Mouse (Mus musculus) midbrain, embryonic 16.5 days (tissue): Measurements from ENCODE around the gene Naalad2. TPM values are rescaled to one million over a fixed set of nuclear protein-coding genes. Genes with fewer than 3 reads are reported as not detected.
A peak's percentile ranks its signal among the peaks of the same experiment; 100 is the strongest.
"Not testable (repeated sequence)": the region's sequence is repeated elsewhere in the genome, so short reads cannot be mapped to it uniquely, and the experiment has no call there.

Source experiments
- ATAC-seq: fragments of 200-750 bp; cut with Nextera tagmentation; 2 replicates; pipeline ENCODE4 v1.8.0; 2017; ENCODE audit warnings: moderate TSS enrichment
- H3K27ac ChIP-seq: fragments of 300-500 bp; sonication (generic); 2 replicates; pipeline ENCODE4 v1.5.1; 2014; ENCODE audit warnings: mild to moderate bottlenecking, low read length, mixed read lengths
- H3K27me3 ChIP-seq: fragments of 300-500 bp; sonication (generic); 2 replicates; pipeline ENCODE4 v1.6.1; 2014; ENCODE audit warnings: low read depth, low read length, mixed read lengths; ENCODE audit not compliant: control insufficient read depth, insufficient read depth
- H3K36me3 ChIP-seq: fragments of 300-500 bp; sonication (generic); 2 replicates; pipeline ENCODE4 v1.6.1; 2014; ENCODE audit warnings: mild to moderate bottlenecking, low read length, moderate library complexity, mixed read lengths; ENCODE audit not compliant: control insufficient read depth, insufficient read depth
- H3K4me1 ChIP-seq: fragments of 300-500 bp; sonication (generic); 2 replicates; pipeline ENCODE4 v1.6.1; 2014; ENCODE audit warnings: mild to moderate bottlenecking, low read length, mixed read lengths; ENCODE audit not compliant: control insufficient read depth, insufficient read depth
- H3K4me2 ChIP-seq: fragments of 300-500 bp; sonication (generic); 2 replicates; pipeline ENCODE4 v1.6.1; 2014; ENCODE audit warnings: mild to moderate bottlenecking, low read length, mixed read lengths
- H3K4me3 ChIP-seq: fragments of 300-500 bp; sonication (generic); 2 replicates; pipeline ENCODE4 v1.5.1; 2014; ENCODE audit warnings: low read depth, mild to moderate bottlenecking, low read length, moderate library complexity, mixed read lengths
- H3K9ac ChIP-seq: fragments of 300-500 bp; sonication (generic); 2 replicates; pipeline ENCODE4 v1.6.1; 2014; ENCODE audit warnings: low read depth, low read length, mixed read lengths
- H3K9me3 ChIP-seq: fragments of 300-500 bp; sonication (generic); replicated peaks from 2 replicates; pipeline ENCODE4 v1.6.1; 2014; ENCODE audit warnings: mild to moderate bottlenecking, low read length, mixed read lengths; ENCODE audit not compliant: control insufficient read depth, poor library complexity, severe bottlenecking
- WGBS: fragments of 180-500 bp; shearing (Covaris S2); extraction: QIAGEN DNeasy Blood & Tissue Kit; methylation state at CpG from one replicate; pipeline ENCODE4 v1.1.7; 2014; 5-methylcytosine and 5-hydroxymethylcytosine counted together
- polyA plus RNA-seq: library from polyadenylated mRNA; unstranded; fragments of >200 nt; fragmentation: Nextera tagmentation; extraction: Ambion mirVana; gene quantifications from 2 replicates; pipeline ENCODE4 v1.2.1, GENCODE M21; 2015

Naalad2 gene
- polyA plus RNA-seq, 1 experiment from 2014 or later = 2.0 TPM

DNA sequence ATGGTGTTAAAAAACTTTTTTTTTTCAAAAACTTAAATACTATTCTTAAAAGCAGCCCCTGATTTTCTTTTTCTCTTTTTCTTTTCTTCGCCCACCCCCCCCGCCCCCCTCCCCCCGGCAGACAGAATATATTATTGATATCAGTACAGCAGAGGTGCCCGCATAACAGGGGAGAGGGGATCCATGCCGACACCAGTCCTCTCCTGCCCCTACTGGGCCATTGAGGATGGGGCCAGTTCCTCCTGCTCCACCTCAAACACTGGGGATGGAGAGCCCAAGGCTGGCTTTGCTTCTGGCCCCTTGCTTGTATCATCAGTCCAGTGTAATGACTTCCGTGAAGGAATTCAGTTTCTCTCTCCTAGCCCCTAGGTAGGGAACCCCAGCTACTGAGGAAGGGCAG is 104.5 kb downstream of the Naalad2 start:
- Histone ChIP-seq H3K36me3 (peaks cover 29% of the 10 kb centered on the region), H3K27ac (no peak overlapping the region), H3K4me3 (no peak overlapping the region), H3K4me1 (peaks cover 12% of the 10 kb centered on the region), H3K9me3 (no peaks in the 10 kb centered on the region), H3K4me2 (no peak overlapping the region), H3K27me3 (no peaks in the 10 kb centered on the region), H3K9ac (no peak overlapping the region)
- no peak for ATAC-seq
- 94% methylated on average over 6 of the region's 6 CpGs for WGBS

DNA sequence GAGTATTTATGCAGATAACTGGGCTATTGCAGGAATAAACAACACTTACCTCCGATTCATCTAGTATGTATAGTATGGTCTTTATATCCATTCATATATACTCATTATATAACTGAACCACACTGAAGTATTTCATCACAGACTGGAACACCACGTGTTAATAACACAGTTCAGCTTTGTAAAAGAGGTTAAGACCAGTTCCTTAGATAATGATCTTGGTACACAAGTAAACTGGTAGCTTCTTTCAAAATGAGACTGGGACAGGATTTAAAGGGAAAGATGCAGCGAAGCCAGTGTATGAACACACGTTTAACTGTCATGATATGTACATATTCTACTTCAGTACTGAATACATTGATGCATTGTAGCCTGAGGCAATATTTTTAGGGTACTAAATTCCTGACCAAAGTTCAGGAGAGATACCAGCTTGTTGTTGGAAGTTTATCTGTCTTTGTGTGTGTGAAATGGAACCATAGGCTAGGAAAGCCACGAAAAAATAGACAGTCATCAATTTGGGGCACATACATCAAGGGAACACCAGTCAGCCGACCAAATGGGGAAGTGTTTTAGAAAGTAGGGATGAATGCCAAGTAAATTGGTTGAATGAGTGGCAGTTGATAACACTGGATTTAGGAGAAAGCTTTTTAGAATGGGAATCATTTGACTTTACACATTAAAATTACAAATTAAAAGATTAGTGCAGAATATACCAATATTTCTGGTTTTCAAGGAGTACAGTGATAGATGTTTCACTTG is 109.6 kb downstream of the Naalad2 start:
- 55% methylated on average over 6 of the region's 6 CpGs for WGBS
- no peak for ATAC-seq
- Histone ChIP-seq H3K27me3 (no peaks in the 10 kb centered on the region), H3K9me3 (no peaks in the 10 kb centered on the region), H3K4me1 (peaks cover 18% of the 10 kb centered on the region), H3K27ac (no peak overlapping the region; the same call in 1 of the 2 replicates), H3K4me3 (peak overlapping the region; percentile 62), H3K36me3 (peaks cover 3% of the 10 kb centered on the region), H3K4me2 (peak overlapping the region; percentile 89), H3K9ac (peak overlapping the region; percentile 86)

DNA sequence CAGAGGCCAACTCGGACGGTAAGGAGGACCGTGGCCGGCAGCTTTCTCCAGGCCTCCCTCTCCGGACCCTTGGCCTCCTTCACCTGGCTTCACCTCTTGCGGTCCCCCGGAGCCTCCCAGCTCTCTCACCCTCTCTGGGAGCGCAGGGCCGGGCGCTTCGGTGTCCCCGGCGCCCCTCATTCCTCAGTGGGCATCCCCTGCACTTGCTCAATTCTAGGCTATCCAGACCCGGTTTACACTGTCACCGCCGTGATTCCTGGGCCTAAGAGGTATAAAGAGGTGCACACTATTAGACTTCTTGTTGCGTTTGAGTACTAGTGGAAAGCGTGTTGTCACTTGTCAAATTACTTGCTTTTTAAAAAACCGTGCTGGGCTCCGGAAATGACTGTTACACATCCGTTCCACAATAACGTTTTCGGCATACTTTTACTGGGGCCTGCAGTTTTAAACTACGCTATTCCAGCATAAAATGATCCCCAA is 110.3 kb downstream of the Naalad2 start:
- 1% methylated on average over 24 of the region's 24 CpGs for WGBS
- H3K36me3 ChIP-seq = peaks cover 3% of the 10 kb centered on the region
- H3K27ac ChIP-seq = peak overlapping the region; percentile 80
- no peaks in the 10 kb centered on the region for H3K27me3 ChIP-seq
- ATAC-seq = peak; percentile 79
- H3K4me1 ChIP-seq = peaks cover 18% of the 10 kb centered on the region
- peak overlapping the region; percentile 86 for H3K9ac ChIP-seq
- peak overlapping the region; percentile 89 for H3K4me2 ChIP-seq
- peak overlapping the region; percentile 62 for H3K4me3 ChIP-seq
- H3K9me3 ChIP-seq = no peaks in the 10 kb centered on the region

DNA sequence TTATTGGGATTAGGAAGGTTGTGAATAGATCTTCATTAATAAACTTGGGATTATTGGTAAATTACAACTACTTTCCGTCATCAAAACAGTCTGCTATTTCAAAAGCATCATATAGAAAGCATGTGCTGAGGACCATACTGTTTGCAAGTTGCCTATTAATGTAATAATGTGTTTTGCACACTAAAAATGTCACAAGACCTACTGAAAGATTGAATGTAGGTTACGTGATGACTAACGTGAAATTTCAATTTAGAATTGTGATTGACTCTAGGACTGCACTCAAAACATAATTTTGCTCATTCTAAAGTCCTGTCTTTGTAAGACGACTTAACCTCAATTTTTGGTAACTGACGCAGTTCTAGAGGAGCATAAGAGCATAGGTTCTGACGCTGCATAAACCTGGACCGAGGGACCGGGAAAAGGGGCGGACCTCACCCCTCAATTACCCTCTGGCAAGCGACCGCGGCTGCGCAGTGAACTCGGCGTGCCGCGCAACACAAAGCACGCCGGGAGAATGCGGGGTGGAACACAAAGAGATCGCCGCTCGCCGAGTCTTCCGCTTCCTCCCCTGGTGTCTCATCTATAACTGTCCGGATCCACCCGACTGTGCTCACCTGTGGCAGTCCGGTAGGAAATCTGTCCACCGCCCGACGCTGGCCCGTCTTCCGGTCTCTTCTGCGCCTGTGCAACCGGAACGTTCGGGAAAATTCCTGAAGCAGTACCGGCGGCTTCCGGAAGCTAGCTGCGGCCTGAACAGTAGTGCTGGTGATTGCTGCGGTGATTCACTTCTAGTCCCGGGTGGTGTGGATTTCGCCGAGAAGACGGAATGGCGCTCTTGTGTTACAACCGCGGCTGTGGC is 111.0 kb downstream of the Naalad2 start, which contains the start of gene Chordc1:
Gene Chordc1 (plus strand): TSS at position 555 of the 859 bp plus-strand sequence.
- H3K27ac ChIP-seq = peak within 1 kb of the TSS; percentile 85
- H3K9ac ChIP-seq = peak within 1 kb of the TSS; percentile 86
- peak; percentile 99 for ATAC-seq
- no peaks in the 10 kb centered on the region for H3K27me3 ChIP-seq
- peak within 1 kb of the TSS; percentile 62 for H3K4me3 ChIP-seq
- 3% methylated on average over 49 of the region's 49 CpGs for WGBS
- H3K4me2 ChIP-seq = peak within 1 kb of the TSS; percentile 89
- H3K4me1 ChIP-seq = peaks cover 18% of the 10 kb centered on the region
- no peaks in the 10 kb centered on the region for H3K36me3 ChIP-seq
- H3K9me3 ChIP-seq = no peaks in the 10 kb centered on the region

DNA sequence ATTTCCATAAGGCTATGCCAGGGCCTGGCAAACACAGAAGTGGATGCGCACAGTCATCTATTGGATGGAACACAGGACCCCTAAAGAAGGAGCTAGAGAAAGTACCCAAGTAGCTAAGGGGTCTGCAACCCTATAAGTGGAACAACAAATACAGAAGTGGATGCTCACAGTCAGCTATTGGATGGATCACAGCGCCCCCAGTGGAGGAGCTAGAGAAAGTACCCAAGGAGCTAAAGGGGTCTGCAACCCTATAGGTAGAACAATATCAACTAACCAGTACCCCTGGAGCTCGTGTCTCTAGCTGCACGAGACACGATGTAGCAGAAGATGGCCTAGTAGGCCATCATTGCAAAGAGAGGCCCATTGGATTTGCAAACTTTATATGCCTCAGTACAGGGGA is 124.1 kb downstream of the Naalad2 start:
- H3K27ac ChIP-seq, H3K27me3 ChIP-seq, H3K9me3 ChIP-seq, H3K4me3 ChIP-seq, H3K4me2 ChIP-seq, H3K9ac ChIP-seq, H3K4me1 ChIP-seq, H3K36me3 ChIP-seq, ATAC-seq: not testable (repeated sequence)
- 38% methylated on average over 5 of the region's 5 CpGs for WGBS

DNA sequence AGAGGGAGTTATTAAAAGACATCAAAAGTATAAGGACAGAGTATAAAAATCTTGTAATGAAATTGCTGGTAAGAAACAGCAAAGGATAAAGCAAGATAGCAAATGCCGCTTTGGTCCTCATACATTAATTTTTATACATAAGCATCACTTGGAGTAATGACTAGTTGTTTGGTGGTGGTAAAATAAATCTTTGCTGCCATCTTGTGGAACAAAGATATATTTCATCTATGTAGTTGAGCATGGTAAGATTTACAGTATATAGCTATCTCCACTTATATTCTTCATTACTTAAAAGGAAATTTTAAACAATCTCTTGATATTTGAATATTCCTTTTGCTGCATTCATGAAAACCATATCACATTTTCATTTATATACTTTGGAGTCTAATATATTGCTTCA is 125.3 kb downstream of the Naalad2 start:
- no peak overlapping the region for H3K27ac ChIP-seq
- H3K9me3 ChIP-seq = no peaks in the 10 kb centered on the region
- H3K9ac ChIP-seq = no peak overlapping the region
- no peak overlapping the region for H3K4me2 ChIP-seq
- H3K36me3 ChIP-seq = no peaks in the 10 kb centered on the region
- H3K4me3 ChIP-seq = no peak overlapping the region
- H3K4me1 ChIP-seq = no peaks in the 10 kb centered on the region
- no peaks in the 10 kb centered on the region for H3K27me3 ChIP-seq
- WGBS = 38% methylated on average over 1 of the region's 1 CpGs
- peak; percentile 90 for ATAC-seq

DNA sequence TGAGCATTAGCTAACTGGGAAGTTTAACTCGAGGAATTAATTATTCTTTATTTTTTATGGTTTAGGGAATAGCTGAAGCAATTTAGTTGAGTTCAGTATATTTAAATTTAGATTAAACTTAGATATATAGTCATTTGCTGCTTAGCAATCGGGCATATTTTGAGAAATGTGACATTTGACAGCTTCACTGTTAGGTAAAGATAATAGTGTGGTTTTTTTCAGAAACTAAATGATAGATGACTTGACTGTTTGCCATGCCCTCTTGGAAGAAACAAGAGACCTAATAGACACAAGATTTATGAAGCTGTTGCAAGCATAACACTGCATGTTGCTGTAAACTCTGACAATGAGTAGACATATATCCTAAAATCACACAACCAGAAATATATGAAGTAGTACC is 126.0 kb downstream of the Naalad2 start:
- H3K27me3 ChIP-seq = no peaks in the 10 kb centered on the region
- H3K4me3 ChIP-seq = no peak overlapping the region
- H3K36me3 ChIP-seq = no peaks in the 10 kb centered on the region
- H3K4me1 ChIP-seq = no peaks in the 10 kb centered on the region
- no peak for ATAC-seq
- H3K4me2 ChIP-seq = no peak overlapping the region
- no peak overlapping the region for H3K9ac ChIP-seq
- no peak overlapping the region for H3K27ac ChIP-seq
- no peaks in the 10 kb centered on the region for H3K9me3 ChIP-seq
- 65% methylated on average over 2 of the region's 2 CpGs for WGBS

DNA sequence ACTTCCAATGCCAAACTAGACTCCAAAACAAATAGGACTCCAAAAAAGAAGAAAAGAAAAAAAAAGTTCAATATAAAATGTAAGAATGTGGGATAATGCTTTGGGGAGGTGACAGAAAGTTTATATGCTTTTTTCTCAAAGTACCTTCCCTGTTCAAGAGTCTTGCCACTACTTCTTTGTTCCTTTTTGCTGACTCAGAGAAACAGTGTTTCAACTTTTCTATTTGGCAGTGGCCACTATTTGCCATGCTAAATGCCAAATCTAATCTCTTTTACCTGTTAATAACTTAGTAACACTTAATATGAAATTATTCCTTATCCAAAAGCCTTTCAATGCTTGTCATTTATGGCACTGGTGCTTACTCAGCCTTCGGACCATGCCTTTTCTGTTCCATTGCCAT is 126.9 kb downstream of the Naalad2 start:
- no peak overlapping the region for H3K4me2 ChIP-seq
- H3K9ac ChIP-seq = no peak overlapping the region
- H3K9me3 ChIP-seq = no peaks in the 10 kb centered on the region
- H3K36me3 ChIP-seq = no peaks in the 10 kb centered on the region
- 89% methylated on average over 1 of the region's 1 CpGs for WGBS
- H3K4me3 ChIP-seq = no peak overlapping the region
- H3K27me3 ChIP-seq = no peaks in the 10 kb centered on the region
- no peak for ATAC-seq
- H3K4me1 ChIP-seq = no peaks in the 10 kb centered on the region
- H3K27ac ChIP-seq = no peak overlapping the region
